Mouse (Mus musculus): Measurements from ENCODE around the gene Aqp1. TPM values are rescaled to one million over a fixed set of nuclear protein-coding genes. Genes with fewer than 3 reads are reported as not detected.

Aqp1 gene
- 100 to 1,000 TPM; 360 to 594 TPM for total RNA-seq (2021)

- peak; percentile 74 to 80 for DNase-seq
- intact Hi-C loops (cut with DNase I) = loop anchor here (5.0 kb wide), 1 partner anchor 39 kb away; no protein-coding TSS in a partner anchor
Measured at GRCm38 (mm10) chr6:55335989-55336514, at the start of gene Aqp1. TSS of gene Aqp1 (plus strand) at chr6:55336432.

- intact Hi-C loops (cut with DNase I) = no loop called here
- no peak for DNase-seq
Measured at GRCm38 (mm10) chr6:55288007-55288602, 48.1 kb upstream of the Aqp1 start.

- intact Hi-C loops (cut with DNase I) = loop anchor here (1.0 to 5.0 kb wide), 4 partner anchors 30 to 63 kb away; partner anchors contain the start of gene Aqp1
- DNase-seq = peak; percentile 56 to 58
Measured at GRCm38 (mm10) chr6:55294549-55295131, 41.6 kb upstream of the Aqp1 start.

- intact Hi-C loops (cut with DNase I) = loop anchor here (2.0 to 5.0 kb wide), 2 partner anchors 29 to 42 kb away; partner anchors contain the start of gene Aqp1
- DNase-seq = no peak
Measured at GRCm38 (mm10) chr6:55295325-55295724, 40.9 kb upstream of the Aqp1 start.

GRCm38 (mm10) chr6:55299482-55299881, 36.8 kb upstream of the Aqp1 start:
- no peak for DNase-seq
- intact Hi-C loops (cut with DNase I) = loop anchor here (5.0 kb wide), 1 partner anchor 38 kb away; the partner anchor contains the start of gene Aqp1

- intact Hi-C loops (cut with DNase I) = loop anchor here (5.0 kb wide), 1 partner anchor 37 kb away; the partner anchor contains the start of gene Aqp1
Measured at GRCm38 (mm10) chr6:55299917-55300316, 36.3 kb upstream of the Aqp1 start.

GRCm38 (mm10) chr6:55300704-55301103, 35.5 kb upstream of the Aqp1 start:
- intact Hi-C loops (cut with DNase I) = no loop called here
- DNase-seq = no peak

More at GRCm38 (mm10) chr6:55299917-55300316, 36.3 kb upstream of the Aqp1 start:
- no peak for DNase-seq

- no peak for DNase-seq
- intact Hi-C loops (cut with DNase I) = no loop called here
Measured at GRCm38 (mm10) chr6:55310179-55310578, 26.1 kb upstream of the Aqp1 start.

- intact Hi-C loops (cut with DNase I) = no loop called here
- DNase-seq = no peak
Measured at GRCm38 (mm10) chr6:55311962-55312361, 24.3 kb upstream of the Aqp1 start.

- intact Hi-C loops (cut with DNase I) = no loop called here
Measured at GRCm38 (mm10) chr6:55313893-55314292, 22.3 kb upstream of the Aqp1 start.

GRCm38 (mm10) chr6:55314628-55315027, 21.6 kb upstream of the Aqp1 start:
- intact Hi-C loops (cut with DNase I) = no loop called here
- peak in 1 of 2 experiments; percentile 39 for DNase-seq

More at GRCm38 (mm10) chr6:55313893-55314292, 22.3 kb upstream of the Aqp1 start:
- no peak for DNase-seq

- intact Hi-C loops (cut with DNase I) = no loop called here
- no peak for DNase-seq
Measured at GRCm38 (mm10) chr6:55318597-55318996, 17.6 kb upstream of the Aqp1 start.

GRCm38 (mm10) chr6:55319585-55320551, 16.4 kb upstream of the Aqp1 start:
- intact Hi-C loops (cut with DNase I) = no loop called here
- DNase-seq = no peak

GRCm38 (mm10) chr6:55320894-55321293, 15.3 kb upstream of the Aqp1 start:
- intact Hi-C loops (cut with DNase I) = no loop called here
- no peak for DNase-seq

GRCm38 (mm10) chr6:55321518-55321917, 14.7 kb upstream of the Aqp1 start:
- no peak for DNase-seq
- intact Hi-C loops (cut with DNase I) = no loop called here

GRCm38 (mm10) chr6:55322980-55323379, 13.3 kb upstream of the Aqp1 start:
- intact Hi-C loops (cut with DNase I) = no loop called here
- no peak for DNase-seq

- DNase-seq = no peak
- intact Hi-C loops (cut with DNase I) = loop anchor here (2.0 kb wide), 1 partner anchor 29 kb away; no protein-coding TSS in a partner anchor
Measured at GRCm38 (mm10) chr6:55323908-55324634, 12.2 kb upstream of the Aqp1 start.

- intact Hi-C loops (cut with DNase I) = loop anchor here (2.0 kb wide), 1 partner anchor 30 kb away; no protein-coding TSS in a partner anchor
- no peak for DNase-seq
Measured at GRCm38 (mm10) chr6:55324785-55325184, 11.4 kb upstream of the Aqp1 start.

GRCm38 (mm10) chr6:55326299-55326698, 9.9 kb upstream of the Aqp1 start:
- DNase-seq = peak in 1 of 2 experiments; percentile 55
- intact Hi-C loops (cut with DNase I) = loop anchor here (2.0 kb wide), 1 partner anchor 79 kb away; no protein-coding TSS in a partner anchor

GRCm38 (mm10) chr6:55327326-55327725, 8.9 kb upstream of the Aqp1 start:
- DNase-seq = no peak
- intact Hi-C loops (cut with DNase I) = loop anchor here (2.0 kb wide), 1 partner anchor 81 kb away; no protein-coding TSS in a partner anchor
